8 mouse cellular contexts compared by ENCODE assay signal in genomic region chr11:97441036-97441657, GRCm38 (mm10). TPM values are rescaled to one million over a fixed set of nuclear protein-coding genes. Genes with fewer than 3 reads are reported as not detected.
A peak's percentile ranks its signal among the peaks of the same experiment; 100 is the strongest.
DNase-seq lines count a peak whose midpoint lies in the region; ATAC-seq and TF ChIP-seq lines count a peak whose summit lies in the region.

No protein-coding gene starts in this region.

- H3K36me3 ChIP-seq in neural tube, embryonic 11.5 days (ENCODE audit: control insufficient read depth, insufficient read depth, low read length), result 0 out of 2 replicates have a peak, but pooled peaks cover 2% of the 10 kb centered on the region
- H3K36me3 ChIP-seq in forebrain, embryonic 12.5 days (replicated peaks), result no peaks in the 10 kb centered on the region
- peaks cover 20% of the 10 kb centered on the region; the same call in 1 of the 2 replicates for H3K36me3 ChIP-seq in intestine, postnatal 0 days (ENCODE audit: control insufficient read depth, insufficient read depth)

- H3K9ac ChIP-seq in neural tube, embryonic 11.5 days (ENCODE audit: low read length), result no peak overlapping the region
- H3K9ac ChIP-seq in forebrain, embryonic 12.5 days, result no peak overlapping the region
- no peak overlapping the region for H3K9ac ChIP-seq in intestine, postnatal 0 days (ENCODE audit: low read depth, low read length)

- DNase-seq in neural tube, embryonic 11.5 days (ENCODE audit: low spot score), result no peak
- no peak for DNase-seq in neural tube, embryonic 10.5 days (ENCODE audit: extremely low spot score, low spot score)
- DNase-seq in adrenal gland, adult 2 months, result peak; percentile 90
- DNase-seq in lung, postnatal 25 days (ENCODE audit: low spot score), result peak; percentile 48
- no peak for DNase-seq in thymus, postnatal 4 days

- H3K27ac ChIP-seq in neural tube, embryonic 11.5 days (ENCODE audit: low read depth, low read length), result no peak overlapping the region
- H3K27ac ChIP-seq in forebrain, embryonic 12.5 days, result 0 out of 2 replicates have a peak overlapping the region, but pooled peaks have one; percentile 26
- H3K27ac ChIP-seq in intestine, postnatal 0 days (ENCODE audit: low read depth, low read length), result 0 out of 2 replicates have a peak overlapping the region, but pooled peaks have one; percentile 74

- H3K4me2 ChIP-seq in neural tube, embryonic 11.5 days (ENCODE audit: low read depth), result peak overlapping the region; percentile 49; the same call in 1 of the 2 replicates
- H3K4me2 ChIP-seq in forebrain, embryonic 12.5 days, result peak overlapping the region; percentile 23
- peak overlapping the region; percentile 89 for H3K4me2 ChIP-seq in intestine, postnatal 0 days (replicated peaks; ENCODE audit: low read depth)

- H3K4me1 ChIP-seq in neural tube, embryonic 11.5 days (ENCODE audit: control insufficient read depth, insufficient read depth, low read length), result peaks cover 16% of the 10 kb centered on the region
- H3K4me1 ChIP-seq in forebrain, embryonic 12.5 days, result peaks cover 30% of the 10 kb centered on the region
- peaks cover 12% of the 10 kb centered on the region for H3K4me1 ChIP-seq in intestine, postnatal 0 days (replicated peaks; ENCODE audit: control insufficient read depth, insufficient read depth, low read length)

- WGBS in neural tube, embryonic 11.5 days, result 64% methylated on average over 15 of the region's 15 CpGs
- WGBS in forebrain, embryonic 12.5 days, result 60% methylated on average over 15 of the region's 15 CpGs
- WGBS in intestine, postnatal 0 days, result 44% methylated on average over 15 of the region's 15 CpGs

- H3K4me3 ChIP-seq in neural tube, embryonic 11.5 days (ENCODE audit: low read depth, low read length), result peak overlapping the region; percentile 37; the same call in 1 of the 2 replicates
- H3K4me3 ChIP-seq in forebrain, embryonic 12.5 days (replicated peaks), result 0 out of 2 replicates have a peak overlapping the region, but pooled peaks have one; percentile 0
- peak overlapping the region; percentile 65 for H3K4me3 ChIP-seq in intestine, postnatal 0 days (ENCODE audit: low read depth, low read length)

- TF ChIP-seq CTCF in intestine, postnatal 0 days (IDR thresholded peaks at IDR 0.05; ENCODE audit: low read depth), result no peak

- no peaks in the 10 kb centered on the region for H3K9me3 ChIP-seq in neural tube, embryonic 11.5 days (ENCODE audit: control insufficient read depth, low read length)
- H3K9me3 ChIP-seq in forebrain, embryonic 12.5 days, result no peaks in the 10 kb centered on the region
- no peaks in the 10 kb centered on the region for H3K9me3 ChIP-seq in intestine, postnatal 0 days (ENCODE audit: control insufficient read depth)

- ATAC-seq in neural tube, embryonic 11.5 days (ENCODE audit: insufficient read depth, low FRiP score, low TSS enrichment), result no peak
- ATAC-seq in forebrain, embryonic 12.5 days (ENCODE audit: low FRiP score), result no peak
- ATAC-seq in intestine, postnatal 0 days, result no peak
- ATAC-seq in activated CD4-positive, CD25-positive, alpha-beta regulatory T cell, adult 4 months, result no peak

- H3K27me3 ChIP-seq in neural tube, embryonic 11.5 days (ENCODE audit: control insufficient read depth, insufficient read depth, low read length), result peaks cover 26% of the 10 kb centered on the region
- H3K27me3 ChIP-seq in forebrain, embryonic 12.5 days, result peaks cover 65% of the 10 kb centered on the region
- no peaks in the 10 kb centered on the region for H3K27me3 ChIP-seq in intestine, postnatal 0 days (replicated peaks; ENCODE audit: control insufficient read depth, insufficient read depth, low read length)

RNA-seq across cellular contexts. Expression of gene Arhgap23, which starts 25.8 kb away (rescaled TPM):
- 4.1 and 5.2 TPM in 2 replicates for polyA plus RNA-seq in neural tube, embryonic 11.5 days (2014; fragmentation: Nextera tagmentation; extraction: Ambion mirVana)
- total RNA-seq in adrenal gland, adult 2 months (2021), result 10 to 100 TPM; 29.0 to 29.3 TPM
- polyA plus RNA-seq in adrenal gland, adult 2 months (2012; rRNA removed), result 96.3 and 106 TPM in 2 replicates
- 4.2 and 5.1 TPM in 2 replicates for polyA plus RNA-seq in forebrain, embryonic 12.5 days (2016; fragmentation: Nextera tagmentation; extraction: Ambion mirVana)
- 3.5 and 4.6 TPM in 2 replicates for polyA plus RNA-seq in intestine, postnatal 0 days (2015; fragmentation: Nextera tagmentation; extraction: Ambion mirVana)
- polyA plus RNA-seq in activated CD4-positive, CD25-positive, alpha-beta regulatory T cell, adult 4 months (2017; shearing (Covaris generic)), result not detected

RNA-seq across cellular contexts. Expression of gene 4933428G20Rik, which starts 59.0 kb away (rescaled TPM):
- polyA plus RNA-seq in neural tube, embryonic 11.5 days (2014; fragmentation: Nextera tagmentation; extraction: Ambion mirVana), result not detected in 2 replicates
- total RNA-seq in adrenal gland, adult 2 months (2021), result under 1 TPM in 1 of 2 experiments, not detected in 1; 0.59 TPM
- polyA plus RNA-seq in adrenal gland, adult 2 months (2012; rRNA removed), result 0.07 and 0.09 TPM in 2 replicates
- polyA plus RNA-seq in forebrain, embryonic 12.5 days (2016; fragmentation: Nextera tagmentation; extraction: Ambion mirVana), result 0.50 and 0.79 TPM in 2 replicates
- polyA plus RNA-seq in intestine, postnatal 0 days (2015; fragmentation: Nextera tagmentation; extraction: Ambion mirVana), result 0.10 and 0.21 TPM in 2 replicates
- not detected for polyA plus RNA-seq in activated CD4-positive, CD25-positive, alpha-beta regulatory T cell, adult 4 months (2017; shearing (Covaris generic))

Comparison
In these comparisons a context has a peak if more than half of its experiments do, and no peak if none do; other contexts are left out.
1. DNase-seq: peak in adrenal gland, adult 2 months (single experiment) and lung, postnatal 25 days (single experiment); none in neural tube, embryonic 11.5 days (single experiment), neural tube, embryonic 10.5 days (single experiment) and thymus, postnatal 4 days (single experiment).
2. H3K4me2 ChIP-seq: peak in every context shown above with its lines; median percentile 89 in intestine, postnatal 0 days; 49 in neural tube, embryonic 11.5 days; 23 in forebrain, embryonic 12.5 days.
3. H3K4me3 ChIP-seq: peak in every context shown above with its lines; median percentile 65 in intestine, postnatal 0 days; 37 in neural tube, embryonic 11.5 days; 0 in forebrain, embryonic 12.5 days.
4. RNA of gene Arhgap23, which starts 25.8 kb away (polyA plus RNA-seq): 96.3 to 106 TPM in adrenal gland, adult 2 months; 4.1 to 5.2 TPM in neural tube, embryonic 11.5 days, 4.2 to 5.1 TPM in forebrain, embryonic 12.5 days, 3.5 to 4.6 TPM in intestine, postnatal 0 days and not detected in activated CD4-positive, CD25-positive, alpha-beta regulatory T cell, adult 4 months; every median in the first group is over 10 times any median in the second.